Mouse (Mus musculus): Measurements from ENCODE around the gene Olfr1047.

DNA sequence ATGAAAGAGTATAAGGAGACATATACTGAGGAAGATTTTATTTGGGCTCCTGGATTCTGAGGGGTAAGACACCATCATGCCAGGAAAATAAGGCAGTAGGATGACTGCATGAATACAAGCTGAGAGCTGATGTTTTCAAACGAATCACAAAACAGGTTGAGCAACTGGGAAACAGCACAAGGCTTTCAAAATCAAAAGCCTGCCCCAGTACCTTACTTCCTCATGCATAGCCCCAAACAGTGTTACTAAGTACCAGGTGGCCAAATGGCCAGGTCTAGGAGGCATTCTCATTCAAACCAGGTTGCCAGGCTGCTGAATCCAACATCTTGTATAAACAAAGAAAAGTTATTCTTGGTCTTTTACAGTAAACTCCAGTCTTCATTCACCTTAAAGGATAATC, 35.3 kb downstream of the Olfr1047 start:
- no peak for TF ChIP-seq POLR2A (IDR thresholded peaks at IDR 0.05; ENCODE audit: borderline replicate concordance, extremely low read depth, insufficient read depth, insufficient read length, poor library complexity, severe bottlenecking)
- TF ChIP-seq CTCF (IDR thresholded peaks at IDR 0.05; ENCODE audit: borderline replicate concordance, extremely low read depth, insufficient read depth, insufficient read length): no peak
